Mouse (Mus musculus) brown adipose tissue, adult 24 weeks (tissue): ENCODE measurements around the gene Tmem72. TPM values are rescaled to one million over a fixed set of nuclear protein-coding genes. Genes with fewer than 3 reads are reported as not detected.

ENCODE experiments used
- H3K27ac ChIP-seq: fragments of 200-500 bp; replicated peaks from 2 replicates; pipeline ENCODE4 v1.5.1; 2012; ENCODE audit warnings: low read depth, mild to moderate bottlenecking, low read length
- H3K4me1 ChIP-seq: fragments of 200-500 bp; 2 replicates; pipeline ENCODE4 v1.6.1; 2012; ENCODE audit warnings: low read length, mixed read lengths; ENCODE audit not compliant: control insufficient read depth, insufficient read depth, insufficient read length
- H3K4me3 ChIP-seq: fragments of 200-500 bp; 2 replicates; pipeline ENCODE4 v1.5.1; 2012; ENCODE audit warnings: low read depth, mild to moderate bottlenecking, low read length, moderate library complexity; ENCODE audit not compliant: insufficient read depth
- polyA plus RNA-seq: library from polyadenylated mRNA; stranded (reverse); fragments of >200 nt; gene quantifications from 2 replicates; pipeline ENCODE4 v1.2.4, GENCODE M21; 2012; ENCODE audit not compliant: missing spikeins, insufficient read depth, insufficient read length

Gene Tmem72
- not detected in 2 replicates for polyA plus RNA-seq

- no peaks in the 10 kb centered on the region for H3K4me1 ChIP-seq
- H3K27ac ChIP-seq = no peak within 1 kb of the TSS
- H3K4me3 ChIP-seq = no peak within 1 kb of the TSS
These were observed at the start of gene Tmem72 for GRCm38 (mm10) chr6:116716666-116717065. Gene Tmem72 (minus strand): TSS chr6:116716913.

- no peak overlapping the region for H3K27ac ChIP-seq
- no peaks in the 10 kb centered on the region for H3K4me1 ChIP-seq
- H3K4me3 ChIP-seq = no peak overlapping the region
These were observed 47.8 kb upstream of the Tmem72 start for GRCm38 (mm10) chr6:116764524-116764923.

- no peak overlapping the region for H3K4me3 ChIP-seq
- no peak overlapping the region for H3K27ac ChIP-seq
- H3K4me1 ChIP-seq = no peaks in the 10 kb centered on the region
These were observed 45.6 kb upstream of the Tmem72 start for GRCm38 (mm10) chr6:116762333-116762732.

- no peak overlapping the region for H3K27ac ChIP-seq
- H3K4me3 ChIP-seq = no peak overlapping the region
- H3K4me1 ChIP-seq = no peaks in the 10 kb centered on the region
These were observed 43.5 kb upstream of the Tmem72 start for GRCm38 (mm10) chr6:116760181-116760580.

- Histone ChIP-seq H3K27ac (no peak overlapping the region), H3K4me1 (no peaks in the 10 kb centered on the region), H3K4me3 (no peak overlapping the region)
These were observed 39.7 kb upstream of the Tmem72 start for GRCm38 (mm10) chr6:116756364-116756763.

- Histone ChIP-seq H3K4me1 (no peaks in the 10 kb centered on the region), H3K4me3 (no peak overlapping the region), H3K27ac (no peak overlapping the region)
These were observed 21.3 kb upstream of the Tmem72 start for GRCm38 (mm10) chr6:116738046-116738445.

GRCm38 (mm10) chr6:116735361-116735760, 18.6 kb upstream of the Tmem72 start:
- H3K4me1 ChIP-seq = no peaks in the 10 kb centered on the region
- H3K27ac ChIP-seq = no peak overlapping the region

GRCm38 (mm10) chr6:116733577-116733976, 16.9 kb upstream of the Tmem72 start:
- Histone ChIP-seq H3K27ac (no peak overlapping the region), H3K4me1 (no peaks in the 10 kb centered on the region), H3K4me3 (no peak overlapping the region)

More at GRCm38 (mm10) chr6:116735361-116735760, 18.6 kb upstream of the Tmem72 start:
- no peak overlapping the region for H3K4me3 ChIP-seq

GRCm38 (mm10) chr6:116724489-116725160, 7.9 kb upstream of the Tmem72 start:
- H3K4me1 ChIP-seq = peaks cover 2% of the 10 kb centered on the region; the same call in 1 of the 2 replicates
- H3K27ac ChIP-seq = no peak overlapping the region
- no peak overlapping the region for H3K4me3 ChIP-seq

- H3K27ac ChIP-seq = 0 out of 2 replicates have a peak overlapping the region, but pooled peaks have one; percentile 29
These were observed 2.2 kb upstream of the Tmem72 start for GRCm38 (mm10) chr6:116718920-116719319.

GRCm38 (mm10) chr6:116718361-116718760, 1.6 kb upstream of the Tmem72 start:
- Histone ChIP-seq H3K4me1 (no peaks in the 10 kb centered on the region), H3K27ac (0 out of 2 replicates have a peak overlapping the region, but pooled peaks have one; percentile 29), H3K4me3 (no peak overlapping the region)

More at GRCm38 (mm10) chr6:116718920-116719319, 2.2 kb upstream of the Tmem72 start:
- no peaks in the 10 kb centered on the region for H3K4me1 ChIP-seq
- no peak overlapping the region for H3K4me3 ChIP-seq

GRCm38 (mm10) chr6:116717851-116718250, 1.1 kb upstream of the Tmem72 start:
- no peak overlapping the region for H3K4me3 ChIP-seq
- no peak overlapping the region for H3K27ac ChIP-seq
- no peaks in the 10 kb centered on the region for H3K4me1 ChIP-seq

GRCm38 (mm10) chr6:116715166-116715565, 1.5 kb downstream of the Tmem72 start:
- Histone ChIP-seq H3K4me3 (no peak overlapping the region), H3K4me1 (no peaks in the 10 kb centered on the region), H3K27ac (no peak overlapping the region)

GRCm38 (mm10) chr6:116714576-116714975, 2.1 kb downstream of the Tmem72 start:
- Histone ChIP-seq H3K4me3 (no peak overlapping the region), H3K27ac (no peak overlapping the region), H3K4me1 (no peaks in the 10 kb centered on the region)

GRCm38 (mm10) chr6:116713966-116714365, 2.7 kb downstream of the Tmem72 start:
- no peak overlapping the region for H3K27ac ChIP-seq
- H3K4me1 ChIP-seq = no peaks in the 10 kb centered on the region
- no peak overlapping the region for H3K4me3 ChIP-seq

- no peaks in the 10 kb centered on the region for H3K4me1 ChIP-seq
- H3K27ac ChIP-seq = no peak overlapping the region
- no peak overlapping the region for H3K4me3 ChIP-seq
These were observed 4.2 kb downstream of the Tmem72 start for GRCm38 (mm10) chr6:116712503-116712902.
